Mouse (Mus musculus) midbrain, postnatal 0 days (tissue): Measurements from ENCODE around the gene Hist1h4h. TPM values are rescaled to one million over a fixed set of nuclear protein-coding genes. Genes with fewer than 3 reads are reported as not detected.
"Not testable (repeated sequence)": the region's sequence is repeated elsewhere in the genome, so short reads cannot be mapped to it uniquely, and the experiment has no call there.

Experiments
- ATAC-seq: fragments of 200-750 bp; cut with Nextera tagmentation; 2 replicates; pipeline ENCODE4 v1.8.0; 2017; ENCODE audit warnings: moderate number of reproducible peaks, mild to moderate bottlenecking, moderate TSS enrichment, moderate library complexity; ENCODE audit not compliant: low FRiP score
- DNase-seq: peaks from one replicate; pipeline ENCODE4 v3.0.0-alpha.2; 2015; ENCODE audit warnings: low spot score
- H3K27ac ChIP-seq: fragments of 300-500 bp; sonication (generic); 2 replicates; pipeline ENCODE4 v1.5.1; 2014; ENCODE audit warnings: low read depth, mild to moderate bottlenecking, low read length, mixed read lengths
- H3K27me3 ChIP-seq: fragments of 300-500 bp; sonication (generic); 2 replicates; pipeline ENCODE4 v1.6.1; 2014; ENCODE audit warnings: low read length, control low read depth, mixed read lengths; ENCODE audit not compliant: insufficient read depth
- H3K36me3 ChIP-seq: fragments of 300-500 bp; sonication (generic); 2 replicates; pipeline ENCODE4 v1.6.1; 2014; ENCODE audit warnings: low read length, control low read depth, mixed read lengths; ENCODE audit not compliant: insufficient read depth
- H3K4me1 ChIP-seq: fragments of 300-500 bp; sonication (generic); 2 replicates; pipeline ENCODE4 v1.6.1; 2014; ENCODE audit warnings: mild to moderate bottlenecking, control low read depth, antibody characterized with exemption, low read length, mixed read lengths; ENCODE audit not compliant: insufficient read depth
- H3K4me2 ChIP-seq: fragments of 300-500 bp; sonication (generic); 2 replicates; pipeline ENCODE4 v1.6.1; 2014; ENCODE audit warnings: low read depth, mild to moderate bottlenecking, low read length, mixed read lengths; ENCODE audit not compliant: poor library complexity, severe bottlenecking
- H3K4me3 ChIP-seq: fragments of 300-500 bp; sonication (generic); 2 replicates; pipeline ENCODE4 v1.5.1; 2014; ENCODE audit warnings: low read depth, mild to moderate bottlenecking, low read length, moderate library complexity
- H3K9ac ChIP-seq: fragments of 300-500 bp; sonication (generic); replicated peaks from 2 replicates; pipeline ENCODE4 v1.6.1; 2014; ENCODE audit warnings: mild to moderate bottlenecking, low read length, moderate library complexity, mixed read lengths; ENCODE audit not compliant: poor library complexity, severe bottlenecking
- H3K9me3 ChIP-seq: fragments of 300-500 bp; sonication (generic); 2 replicates; pipeline ENCODE4 v1.6.1; 2016; ENCODE audit warnings: low read length, control low read depth
- CTCF ChIP-seq: IDR thresholded peaks from 2 replicates; pipeline ENCODE4 v1.5.1; 2016; ENCODE audit warnings: antibody characterized with exemption, mild to moderate bottlenecking
- WGBS: fragments of 180-500 bp; shearing (Covaris S2); extraction: QIAGEN DNeasy Blood & Tissue Kit; methylation state at CpG from one replicate; pipeline ENCODE4 v1.1.7; 2014; 5-methylcytosine and 5-hydroxymethylcytosine counted together
- polyA plus RNA-seq: library from polyadenylated mRNA; unstranded; fragments of >200 nt; fragmentation: Nextera tagmentation; extraction: Ambion mirVana; gene quantifications from 2 replicates; pipeline ENCODE4 v1.2.1, GENCODE M21; 2015
- total RNA-seq: library from RNA; depleted of rRNA; stranded (reverse); fragments of >200 nt; gene quantifications from 2 replicates; pipeline ENCODE4 v1.2.3, GENCODE M21; 2014

Gene Hist1h4h
- total and polyA plus RNA-seq, 2 experiments from 2014 or later, result 4.0 to 1,474 TPM

- no peaks in the 10 kb centered on the region for H3K9me3 ChIP-seq
- WGBS, result 76% methylated on average over 5 of the region's 5 CpGs
- no peaks in the 10 kb centered on the region for H3K36me3 ChIP-seq
- no peak overlapping the region for H3K9ac ChIP-seq
- no peaks in the 10 kb centered on the region for H3K27me3 ChIP-seq
- no peak overlapping the region for H3K4me3 ChIP-seq
- no peak overlapping the region for H3K4me2 ChIP-seq
- ATAC-seq (no peak), DNase-seq (no peak)
- H3K4me1 ChIP-seq, result 0 out of 2 replicates have a peak, but pooled peaks cover 4% of the 10 kb centered on the region
- H3K27ac ChIP-seq, result no peak overlapping the region
- no peak for TF ChIP-seq CTCF
Observed at GRCm38 (mm10) chr13:23546694-23547093, 15.8 kb downstream of the Hist1h4h start.

DNA sequence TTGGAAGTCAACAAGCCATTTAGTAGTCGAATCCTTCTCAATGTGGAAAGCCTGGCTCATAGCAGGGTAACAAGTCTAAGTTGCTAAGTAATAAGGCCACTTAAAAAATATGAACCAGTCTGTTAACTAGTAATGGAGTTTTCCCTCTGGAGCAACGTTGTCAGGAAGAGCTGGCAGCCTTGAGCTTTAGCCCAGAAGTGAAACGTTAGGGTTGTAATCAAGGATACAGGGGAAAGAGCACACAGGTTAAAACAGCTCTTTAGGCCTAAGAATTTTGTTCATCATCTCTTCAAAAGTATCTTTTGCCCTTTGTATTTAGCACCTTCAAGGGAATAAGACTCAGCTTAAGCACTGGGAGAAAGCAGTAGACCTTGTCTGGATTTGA is 19.9 kb downstream of the Hist1h4h start:
- Histone ChIP-seq H3K4me2 (peak overlapping the region; percentile 59), H3K4me1 (peaks cover 7% of the 10 kb centered on the region; the same call in 1 of the 2 replicates), H3K9ac (peak overlapping the region; percentile 39), H3K27ac (peak overlapping the region; percentile 77; the same call in 1 of the 2 replicates), H3K9me3 (no peaks in the 10 kb centered on the region), H3K4me3 (peak overlapping the region; percentile 42), H3K36me3 (no peaks in the 10 kb centered on the region), H3K27me3 (no peaks in the 10 kb centered on the region)
- DNase-seq (no peak), ATAC-seq (no peak)
- no peak for TF ChIP-seq CTCF
- WGBS, result 7% methylated on average over 3 of the region's 3 CpGs

- peak; percentile 74 for TF ChIP-seq CTCF
- under 1% methylated on average over 42 of the region's 47 CpGs for WGBS
- Histone ChIP-seq H3K9ac (peak within 1 kb of the TSS; percentile 39), H3K4me2 (peak within 1 kb of the TSS; percentile 59), H3K27ac (peak within 1 kb of the TSS; percentile 77; the same call in 1 of the 2 replicates), H3K4me3 (peak within 1 kb of the TSS; percentile 42)
- not testable (repeated sequence) for H3K4me1 ChIP-seq, H3K27me3 ChIP-seq, H3K9me3 ChIP-seq, H3K36me3 ChIP-seq
- DNase-seq (peak; percentile 97), ATAC-seq (peak; percentile 92)
Observed at GRCm38 (mm10) chr13:23551146-23551834, 20.4 kb downstream of the Hist1h4h start, which contains the start of gene Hist1h4f. Hist1h4f (minus strand) TSS chr13:23551648.

DNA sequence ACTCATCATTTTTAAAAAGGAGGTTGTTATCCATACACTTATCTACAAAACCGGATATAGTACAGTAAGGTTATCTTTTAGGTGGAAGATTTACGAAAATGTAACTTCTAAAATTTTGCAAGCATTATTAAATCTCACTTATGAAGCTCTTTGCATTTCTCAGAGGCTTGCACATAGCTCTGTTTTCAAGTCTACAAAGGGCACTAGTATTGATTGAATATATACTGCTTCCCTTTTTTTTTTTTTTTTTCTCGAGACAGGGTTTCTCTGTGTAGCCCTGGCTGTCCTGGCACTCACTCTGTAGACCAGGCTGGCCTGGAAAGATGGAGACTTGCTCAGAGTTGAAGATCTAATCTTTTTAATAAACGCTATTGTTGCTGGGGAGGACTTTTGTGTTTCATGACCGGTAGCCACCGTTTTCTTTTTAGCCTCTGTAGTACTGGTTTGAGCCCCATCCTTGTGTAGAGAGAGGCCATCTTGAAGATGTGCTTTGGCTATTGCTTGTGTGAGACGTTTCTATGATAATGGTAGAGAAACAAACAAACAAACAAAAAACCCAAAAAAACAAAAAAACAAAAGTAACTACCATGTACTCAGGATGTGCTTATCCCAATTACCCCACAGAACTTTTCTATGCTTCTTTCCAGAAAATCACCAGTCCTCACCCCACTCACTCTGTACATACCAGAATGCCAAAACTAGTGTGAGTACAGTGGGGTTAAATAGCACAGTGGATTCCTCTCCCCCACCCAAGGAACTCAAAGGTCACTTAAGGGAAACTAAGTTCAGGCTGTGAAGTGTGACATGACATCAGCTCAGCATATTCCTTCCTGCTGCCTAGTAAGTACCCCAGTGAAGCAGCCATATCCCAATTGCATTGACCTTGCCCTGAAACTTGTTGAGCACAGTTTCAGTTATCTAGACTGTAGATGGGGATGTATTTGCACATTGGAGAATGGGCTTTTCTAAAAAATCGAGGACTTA is 21.4 kb downstream of the Hist1h4h start:
- 49% methylated on average over 8 of the region's 8 CpGs for WGBS
- H3K9ac ChIP-seq, result no peak overlapping the region
- ATAC-seq (no peak), DNase-seq (no peak)
- H3K27me3 ChIP-seq, result no peaks in the 10 kb centered on the region
- H3K4me2 ChIP-seq, result peak overlapping the region; percentile 59
- H3K4me1 ChIP-seq, result peaks cover 7% of the 10 kb centered on the region; the same call in 1 of the 2 replicates
- H3K4me3 ChIP-seq, result peak overlapping the region; percentile 42
- no peak for TF ChIP-seq CTCF
- H3K9me3 ChIP-seq, result no peaks in the 10 kb centered on the region
- peak overlapping the region; percentile 77; the same call in 1 of the 2 replicates for H3K27ac ChIP-seq
- no peaks in the 10 kb centered on the region for H3K36me3 ChIP-seq

- no peak for ATAC-seq
- Histone ChIP-seq H3K9me3 (no peaks in the 10 kb centered on the region), H3K4me3 (no peak within 1 kb of the TSS), H3K27ac (no peak within 1 kb of the TSS), H3K36me3 (no peaks in the 10 kb centered on the region), H3K4me2 (0 out of 2 replicates have a peak within 1 kb of the TSS, but pooled peaks have one; percentile 59), H3K9ac (no peak within 1 kb of the TSS), H3K27me3 (no peaks in the 10 kb centered on the region), H3K4me1 (peaks cover 7% of the 10 kb centered on the region; the same call in 1 of the 2 replicates)
- DNase-seq, result no peak
- TF ChIP-seq CTCF, result no peak
Observed at GRCm38 (mm10) chr13:23552962-23553361, 22.1 kb downstream of the Hist1h4h start, which contains the start of gene Hist1h1d. Hist1h1d (plus strand) TSS chr13:23553262.
